Mouse (Mus musculus): ENCODE results near the gene Egfem1.

DNA sequence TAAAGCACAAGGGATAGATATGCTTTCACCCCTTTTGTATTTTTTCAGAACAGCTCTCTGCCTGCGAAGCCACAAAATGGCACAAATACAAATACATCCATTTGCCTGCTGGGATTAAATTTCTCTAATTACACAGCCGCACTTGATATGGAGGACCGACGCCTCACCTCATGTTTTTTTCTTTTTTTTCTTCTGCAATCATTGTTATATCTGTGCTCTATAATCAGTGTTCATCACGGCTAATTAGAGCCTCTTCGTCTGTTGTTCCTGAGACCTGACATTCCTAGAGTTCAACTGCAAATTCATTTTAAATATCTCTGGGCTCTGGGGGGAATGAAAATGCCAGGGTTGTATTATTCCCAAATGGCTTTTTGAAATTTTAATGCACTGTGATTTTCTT lies 417.4 kb downstream of the Egfem1 start:
- TF ChIP-seq EP300 (IDR thresholded peaks at IDR 0.05; ENCODE audit: low read length) (no peak), ZKSCAN1 (IDR thresholded peaks at IDR 0.05; ENCODE audit: borderline replicate concordance, low read depth, low read length) (no peak), CTCF (conservative IDR thresholded peaks at IDR 0.05 in 1 of 2, IDR thresholded peaks at IDR 0.05 in 1 of 2; ENCODE audit: low read depth in 2 of 2, low read length in 2 of 2) (no peak), POLR2A (IDR thresholded peaks at IDR 0.05; ENCODE audit: low read depth, low read length) (no peak), NELFE (IDR thresholded peaks at IDR 0.05; ENCODE audit: low read depth, low read length) (no peak), TCF12 (IDR thresholded peaks at IDR 0.05; ENCODE audit: low read depth, low read length) (no peak), ZNF384 (IDR thresholded peaks at IDR 0.05; ENCODE audit: low read depth, low read length) (no peak), USF2 (conservative IDR thresholded peaks at IDR 0.05; ENCODE audit: low read depth, low read length) (no peak)
